Mouse (Mus musculus) testis, adult 2 months (tissue): ENCODE data around the gene Syne4. TPM values are rescaled to one million over a fixed set of nuclear protein-coding genes. Genes with fewer than 3 reads are reported as not detected.

Source experiments
- H3K27ac ChIP-seq: fragments of 200-500 bp; 2 replicates; pipeline ENCODE4 v1.5.1; 2012; ENCODE audit warnings: low read depth, low read length; ENCODE audit not compliant: control insufficient read depth, insufficient read depth
- H3K27me3 ChIP-seq: fragments of 200-500 bp; 2 replicates; pipeline ENCODE4 v1.6.1; 2012; ENCODE audit warnings: mild to moderate bottlenecking, low read length, moderate library complexity; ENCODE audit not compliant: control insufficient read depth, insufficient read depth
- H3K36me3 ChIP-seq: fragments of 200-500 bp; 2 replicates; pipeline ENCODE4 v1.6.1; 2012; ENCODE audit warnings: mild to moderate bottlenecking, low read length; ENCODE audit not compliant: control insufficient read depth, insufficient read depth
- H3K4me1 ChIP-seq: fragments of 200-500 bp; 2 replicates; pipeline ENCODE4 v1.6.1; 2012; ENCODE audit warnings: low read length; ENCODE audit not compliant: control insufficient read depth, insufficient read depth
- H3K4me3 ChIP-seq: fragments of 200-500 bp; 2 replicates; pipeline ENCODE4 v1.5.1; 2012; ENCODE audit warnings: low read depth, mild to moderate bottlenecking, low read length, moderate library complexity, mixed read lengths; ENCODE audit not compliant: control insufficient read depth
- CTCF ChIP-seq: fragments of 200-500 bp; IDR thresholded peaks from 2 replicates; pipeline ENCODE4 v1.5.1; 2012; ENCODE audit warnings: low read depth, mild to moderate bottlenecking, inconsistent platforms, low read length, moderate library complexity; ENCODE audit not compliant: control insufficient read depth, insufficient read depth, insufficient replicate concordance
- POLR2A ChIP-seq: fragments of 200-500 bp; IDR thresholded peaks from 2 replicates; pipeline ENCODE4 v1.6.1; 2012; ENCODE audit warnings: low read depth, mild to moderate bottlenecking, inconsistent platforms, low read length, moderate library complexity; ENCODE audit not compliant: control insufficient read depth
- polyA plus RNA-seq: library from polyadenylated mRNA; depleted of rRNA; stranded (reverse); fragments of >200 nt; gene quantifications from 2 replicates; pipeline ENCODE4 v1.2.3, GENCODE M21; 2012

Syne4 gene
- polyA plus RNA-seq, 1 experiment: 7.4 TPM

GRCm38 (mm10) chr7:30279536-30279935 is 35.1 kb upstream of the Syne4 start:
- no peak for TF ChIP-seq POLR2A
- no peak for TF ChIP-seq CTCF
- peak overlapping the region; percentile 96 for H3K27ac ChIP-seq
- H3K4me1 ChIP-seq: peaks cover 14% of the 10 kb centered on the region
- H3K27me3 ChIP-seq: no peaks in the 10 kb centered on the region
- peak overlapping the region; percentile 92 for H3K4me3 ChIP-seq
- H3K36me3 ChIP-seq: peaks cover 6% of the 10 kb centered on the region

GRCm38 (mm10) chr7:30279951-30280669 is 34.5 kb upstream of the Syne4 start, which contains the start of the genes Thap8 and Wdr62:
Gene Thap8, plus strand, starts transcription at chr7:30280094.
Gene Wdr62, minus strand, starts transcription at chr7:30280419.
- Histone ChIP-seq H3K27ac (peak within 1 kb of the TSS; percentile 99), H3K4me1 (peaks cover 9% of the 10 kb centered on the region), H3K4me3 (peak within 1 kb of the TSS; percentile 92), H3K36me3 (peaks cover 4% of the 10 kb centered on the region), H3K27me3 (no peaks in the 10 kb centered on the region)
- TF ChIP-seq CTCF: no peak
- peak; percentile 97 for TF ChIP-seq POLR2A

- H3K4me1 ChIP-seq: peaks cover 9% of the 10 kb centered on the region
- no peaks in the 10 kb centered on the region for H3K27me3 ChIP-seq
- peaks cover 4% of the 10 kb centered on the region for H3K36me3 ChIP-seq
- no peak for TF ChIP-seq CTCF
- TF ChIP-seq POLR2A: no peak
- peak overlapping the region; percentile 92 for H3K4me3 ChIP-seq
- peak overlapping the region; percentile 99 for H3K27ac ChIP-seq
Measured at GRCm38 (mm10) chr7:30280670-30281138, 33.9 kb upstream of the Syne4 start.

- Histone ChIP-seq H3K27ac (no peak overlapping the region), H3K4me3 (no peak overlapping the region), H3K27me3 (no peaks in the 10 kb centered on the region), H3K36me3 (peaks cover 3% of the 10 kb centered on the region), H3K4me1 (peaks cover 9% of the 10 kb centered on the region)
- TF ChIP-seq CTCF (no peak), POLR2A (no peak)
Measured at GRCm38 (mm10) chr7:30281522-30281921, 33.1 kb upstream of the Syne4 start.

GRCm38 (mm10) chr7:30282740-30283139 is 31.9 kb upstream of the Syne4 start:
- Histone ChIP-seq H3K4me1 (peaks cover 9% of the 10 kb centered on the region), H3K36me3 (peaks cover 1% of the 10 kb centered on the region; the same call in 1 of the 2 replicates), H3K27ac (no peak overlapping the region), H3K4me3 (no peak overlapping the region), H3K27me3 (no peaks in the 10 kb centered on the region)
- TF ChIP-seq POLR2A (no peak), CTCF (no peak)

GRCm38 (mm10) chr7:30286701-30287410 is 27.8 kb upstream of the Syne4 start:
- no peaks in the 10 kb centered on the region for H3K36me3 ChIP-seq
- no peak overlapping the region for H3K4me3 ChIP-seq
- H3K27ac ChIP-seq: no peak overlapping the region
- H3K27me3 ChIP-seq: no peaks in the 10 kb centered on the region
- peaks cover 12% of the 10 kb centered on the region for H3K4me1 ChIP-seq
- TF ChIP-seq CTCF: no peak
- no peak for TF ChIP-seq POLR2A

- H3K27me3 ChIP-seq: no peaks in the 10 kb centered on the region
- H3K36me3 ChIP-seq: no peaks in the 10 kb centered on the region
- H3K4me1 ChIP-seq: peaks cover 15% of the 10 kb centered on the region
- H3K27ac ChIP-seq: no peak overlapping the region
- TF ChIP-seq CTCF (no peak), POLR2A (no peak)
- H3K4me3 ChIP-seq: no peak overlapping the region
Measured at GRCm38 (mm10) chr7:30288046-30288445, 26.6 kb upstream of the Syne4 start.
